Mouse (Mus musculus) spleen, postnatal 14 days (tissue): ENCODE results near the gene Pemt.
A peak's percentile ranks its signal among the peaks of the same experiment; 100 is the strongest.

Source experiments
- DNase-seq, 2 experiments: peaks; one replicate each; pipeline ENCODE4 v3.0.0; 2021 to 2022; ENCODE audit warnings: low spot score in 2 of 2

The Pemt gene

GRCm38 (mm10) chr11:60056520-60056919 is 10.2 kb upstream of the Pemt start:
- no peak for DNase-seq

- DNase-seq = no peak
Observed at GRCm38 (mm10) chr11:60048841-60049240, 2.6 kb upstream of the Pemt start.

- DNase-seq = no peak
Observed at GRCm38 (mm10) chr11:60045676-60046057, 622 bp downstream of the Pemt start.

- DNase-seq = no peak
Observed at GRCm38 (mm10) chr11:60044777-60045176, 1.5 kb downstream of the Pemt start.

- no peak for DNase-seq
Observed at GRCm38 (mm10) chr11:60042277-60042676, 4.0 kb downstream of the Pemt start.

- DNase-seq = no peak
Observed at GRCm38 (mm10) chr11:60036537-60037220, 9.6 kb downstream of the Pemt start.

GRCm38 (mm10) chr11:60034911-60035400 is 11.3 kb downstream of the Pemt start:
- no peak for DNase-seq

GRCm38 (mm10) chr11:60034293-60034692 is 12.0 kb downstream of the Pemt start:
- no peak for DNase-seq

- DNase-seq = no peak
Observed at GRCm38 (mm10) chr11:60032586-60033430, 13.5 kb downstream of the Pemt start.

- no peak for DNase-seq
Observed at GRCm38 (mm10) chr11:60030747-60031331, 15.4 kb downstream of the Pemt start.

- DNase-seq = no peak
Observed at GRCm38 (mm10) chr11:60029976-60030375, 16.3 kb downstream of the Pemt start.

GRCm38 (mm10) chr11:60027913-60028875 is 18.1 kb downstream of the Pemt start:
- no peak for DNase-seq

- peak; percentile 49 to 75 for DNase-seq
Observed at GRCm38 (mm10) chr11:60027272-60027671, 19.0 kb downstream of the Pemt start.

- DNase-seq = no peak
Observed at GRCm38 (mm10) chr11:60026166-60026565, 20.1 kb downstream of the Pemt start.

- no peak for DNase-seq
Observed at GRCm38 (mm10) chr11:60021201-60021600, 25.1 kb downstream of the Pemt start.

- no peak for DNase-seq
Observed at GRCm38 (mm10) chr11:60016726-60017125, 29.6 kb downstream of the Pemt start.

GRCm38 (mm10) chr11:60011516-60011915 is 34.8 kb downstream of the Pemt start:
- no peak for DNase-seq

- DNase-seq = no peak
Observed at GRCm38 (mm10) chr11:60009451-60009850, 36.8 kb downstream of the Pemt start.

GRCm38 (mm10) chr11:60005866-60006265 is 40.4 kb downstream of the Pemt start:
- no peak for DNase-seq

GRCm38 (mm10) chr11:60004716-60005115 is 41.6 kb downstream of the Pemt start:
- DNase-seq = no peak

GRCm38 (mm10) chr11:60003811-60004210 is 42.5 kb downstream of the Pemt start:
- DNase-seq = no peak
